Mouse (Mus musculus) neutrophil, adult 5-6 weeks (primary cell): ENCODE results near the gene Slc11a2. TPM values are rescaled to one million over a fixed set of nuclear protein-coding genes. Genes with fewer than 3 reads are reported as not detected.
"Not testable (repeated sequence)": the region's sequence is repeated elsewhere in the genome, so short reads cannot be mapped to it uniquely, and the experiment has no call there.

Experiments used
- ATAC-seq: fragments of 151-379, 151-347 bp; 2 replicates; pipeline ENCODE4 v1.8.0; 2017; ENCODE audit warnings: mild to moderate bottlenecking, moderate TSS enrichment; ENCODE audit not compliant: insufficient number of reproducible peaks, poor library complexity, low FRiP score, severe bottlenecking; ENCODE audit errors: extremely low read depth
- total RNA-seq: library from RNA; stranded (forward); fragments of 200-1000 nt; gene quantifications from 2 replicates; pipeline ENCODE4 v1.2.3, GENCODE M21; 2017

The Slc11a2 gene
- total RNA-seq, 1 experiment from 2014 or later = 7.6 TPM

- peak; percentile 97 for ATAC-seq
Measured at GRCm38 (mm10) chr15:100443126-100443922, 18.5 kb upstream of the Slc11a2 start.

- ATAC-seq = no peak
Measured at GRCm38 (mm10) chr15:100436518-100436917, 11.6 kb upstream of the Slc11a2 start.

- no peak for ATAC-seq
Measured at GRCm38 (mm10) chr15:100436112-100436511, 11.2 kb upstream of the Slc11a2 start.

GRCm38 (mm10) chr15:100433234-100433633 is 8.4 kb upstream of the Slc11a2 start:
- ATAC-seq = no peak

- ATAC-seq = no peak
Measured at GRCm38 (mm10) chr15:100429959-100430565, 5.2 kb upstream of the Slc11a2 start.

- no peak for ATAC-seq
Measured at GRCm38 (mm10) chr15:100428296-100428905, 3.5 kb upstream of the Slc11a2 start.

GRCm38 (mm10) chr15:100423916-100424315 is 956 bp downstream of the Slc11a2 start:
- no peak for ATAC-seq

- ATAC-seq = peak; percentile 78
Measured at GRCm38 (mm10) chr15:100422899-100423860, 1.7 kb downstream of the Slc11a2 start.

- no peak for ATAC-seq
Measured at GRCm38 (mm10) chr15:100422476-100422875, 2.4 kb downstream of the Slc11a2 start.

- ATAC-seq = not testable (repeated sequence)
Measured at GRCm38 (mm10) chr15:100421758-100422197, 3.1 kb downstream of the Slc11a2 start, which contains the start of gene Gm5475. Gm5475 (plus strand) TSS chr15:100422147.

GRCm38 (mm10) chr15:100421059-100421757 is 3.7 kb downstream of the Slc11a2 start:
- no peak for ATAC-seq

GRCm38 (mm10) chr15:100419901-100420745 is 4.7 kb downstream of the Slc11a2 start:
- no peak for ATAC-seq

- no peak for ATAC-seq
Measured at GRCm38 (mm10) chr15:100419311-100419710, 5.6 kb downstream of the Slc11a2 start.

- ATAC-seq = no peak
Measured at GRCm38 (mm10) chr15:100417854-100418450, 6.9 kb downstream of the Slc11a2 start.

GRCm38 (mm10) chr15:100415684-100416083 is 9.2 kb downstream of the Slc11a2 start:
- no peak for ATAC-seq

- ATAC-seq = no peak
Measured at GRCm38 (mm10) chr15:100414942-100415341, 9.9 kb downstream of the Slc11a2 start.

GRCm38 (mm10) chr15:100414011-100414410 is 10.9 kb downstream of the Slc11a2 start:
- no peak for ATAC-seq
